Mouse (Mus musculus): ENCODE results near the gene Iqcd. TPM values are rescaled to one million over a fixed set of nuclear protein-coding genes. Genes with fewer than 3 reads are reported as not detected.

Iqcd gene
- polyA plus RNA-seq, 1 experiment from 2014 or later, result 0.55 TPM

DNA sequence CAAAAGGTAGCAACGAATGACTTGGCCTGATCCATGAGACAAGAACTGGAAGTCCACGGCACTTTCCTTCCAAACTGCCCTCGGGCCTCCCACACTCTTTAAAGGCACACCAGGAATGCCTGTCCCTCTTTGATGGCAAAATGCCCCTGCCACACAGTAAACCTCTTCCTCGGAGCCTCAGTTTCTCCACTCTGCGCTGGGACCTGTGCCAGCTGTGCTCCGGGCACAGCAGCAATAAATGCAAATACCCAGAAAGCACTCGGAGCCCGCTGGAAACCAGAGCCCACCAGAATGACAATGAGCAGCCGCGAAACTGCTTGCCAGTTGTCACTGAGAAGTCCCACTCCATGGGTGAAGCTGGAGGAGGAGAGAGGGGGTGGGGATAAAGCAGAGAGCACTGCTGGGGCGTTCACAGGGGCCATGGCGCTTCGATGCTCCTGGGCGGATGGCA, 21.0 kb upstream of the Iqcd start:
- no peaks in the 10 kb centered on the region for H3K36me3 ChIP-seq (replicated peaks; ENCODE audit: control insufficient read depth, insufficient read depth, low read depth, low read length)
- H3K9ac ChIP-seq (replicated peaks; ENCODE audit: low read length), result peak overlapping the region; percentile 37
- peak overlapping the region; percentile 82 for H3K27ac ChIP-seq (replicated peaks; ENCODE audit: low read depth, low read length)
- H3K4me3 ChIP-seq (ENCODE audit: low read depth, low read length), result no peak overlapping the region
- no peaks in the 10 kb centered on the region for H3K9me3 ChIP-seq (replicated peaks; ENCODE audit: control insufficient read depth, low read length)
- peaks cover 30% of the 10 kb centered on the region for H3K4me1 ChIP-seq (ENCODE audit: control insufficient read depth, insufficient read depth, low read length)
- 48% methylated on average over 14 of the region's 14 CpGs for WGBS
- ATAC-seq (replicated peaks; ENCODE audit: insufficient number of reproducible peaks, low FRiP score, low TSS enrichment, low read depth) (no peak), DNase-seq (ENCODE audit: low spot score) (no peak)
- H3K27me3 ChIP-seq (ENCODE audit: control insufficient read depth, insufficient read depth, low read length), result no peaks in the 10 kb centered on the region; the same call in 1 of the 2 replicates
- peak overlapping the region; percentile 7; the same call in 1 of the 2 replicates for H3K4me2 ChIP-seq (ENCODE audit: low read depth, low read length)

DNA sequence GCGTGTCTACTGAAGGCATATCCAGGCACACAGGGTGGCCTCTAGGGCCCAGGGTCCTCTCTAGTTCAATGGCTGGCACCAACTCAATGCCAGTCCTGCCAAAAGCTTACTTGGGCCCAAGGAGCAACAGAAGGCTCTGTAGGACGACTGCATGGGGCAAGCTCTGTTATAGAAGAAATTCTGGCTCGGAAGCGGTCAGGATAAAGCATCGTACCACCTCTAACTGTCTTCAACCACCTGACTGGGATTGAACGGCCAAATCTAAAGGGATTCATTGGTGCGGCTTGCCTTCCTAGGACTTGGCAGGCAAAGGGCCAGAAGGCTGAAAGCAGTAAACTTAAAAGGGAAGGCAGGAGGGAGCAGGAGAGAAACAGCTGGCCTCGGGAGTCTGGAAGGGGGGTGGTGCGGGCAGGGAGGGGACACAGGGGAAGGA, 20.5 kb upstream of the Iqcd start:
- Histone ChIP-seq H3K27ac (replicated peaks; ENCODE audit: low read depth, low read length) (peak overlapping the region; percentile 82), H3K9ac (replicated peaks; ENCODE audit: low read length) (no peak overlapping the region), H3K36me3 (replicated peaks; ENCODE audit: control insufficient read depth, insufficient read depth, low read depth, low read length) (no peaks in the 10 kb centered on the region), H3K4me2 (ENCODE audit: low read depth, low read length) (no peak overlapping the region), H3K27me3 (ENCODE audit: control insufficient read depth, insufficient read depth, low read length) (no peaks in the 10 kb centered on the region; the same call in 1 of the 2 replicates), H3K4me1 (ENCODE audit: control insufficient read depth, insufficient read depth, low read length) (peaks cover 24% of the 10 kb centered on the region), H3K4me3 (ENCODE audit: low read depth, low read length) (no peak overlapping the region), H3K9me3 (replicated peaks; ENCODE audit: control insufficient read depth, low read length) (no peaks in the 10 kb centered on the region)
- WGBS, result 72% methylated on average over 9 of the region's 9 CpGs
- DNase-seq (ENCODE audit: low spot score) (no peak), ATAC-seq (replicated peaks; ENCODE audit: insufficient number of reproducible peaks, low FRiP score, low TSS enrichment, low read depth) (no peak)

DNA sequence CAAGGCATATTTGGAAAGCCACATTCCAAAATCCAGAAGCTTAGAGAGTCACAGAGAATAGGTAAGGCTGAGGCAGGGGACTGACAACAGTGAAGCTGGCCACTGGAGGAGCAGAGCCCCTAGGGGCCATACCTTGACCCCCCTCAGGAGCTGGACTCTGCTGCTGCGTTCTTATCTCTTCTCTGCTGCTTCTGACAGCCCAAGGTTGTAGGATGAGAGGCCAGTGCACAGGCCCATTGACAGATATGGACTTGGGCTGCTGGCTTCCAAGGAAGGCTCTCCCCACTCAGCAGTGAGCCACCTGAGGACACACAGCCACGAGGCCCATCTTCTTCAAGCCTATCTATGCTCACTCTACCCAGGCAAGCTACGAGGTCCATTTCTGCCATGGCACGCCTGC, 19.9 kb upstream of the Iqcd start:
- WGBS, result 83% methylated on average over 4 of the region's 4 CpGs
- Histone ChIP-seq H3K4me3 (ENCODE audit: low read depth, low read length) (no peak overlapping the region), H3K9me3 (replicated peaks; ENCODE audit: control insufficient read depth, low read length) (no peaks in the 10 kb centered on the region), H3K36me3 (replicated peaks; ENCODE audit: control insufficient read depth, insufficient read depth, low read depth, low read length) (no peaks in the 10 kb centered on the region), H3K27me3 (ENCODE audit: control insufficient read depth, insufficient read depth, low read length) (no peaks in the 10 kb centered on the region; the same call in 1 of the 2 replicates), H3K9ac (replicated peaks; ENCODE audit: low read length) (no peak overlapping the region), H3K4me2 (ENCODE audit: low read depth, low read length) (no peak overlapping the region), H3K4me1 (ENCODE audit: control insufficient read depth, insufficient read depth, low read length) (peaks cover 22% of the 10 kb centered on the region), H3K27ac (replicated peaks; ENCODE audit: low read depth, low read length) (no peak overlapping the region)
- DNase-seq (ENCODE audit: low spot score) (no peak), ATAC-seq (replicated peaks; ENCODE audit: insufficient number of reproducible peaks, low FRiP score, low TSS enrichment, low read depth) (no peak)

DNA sequence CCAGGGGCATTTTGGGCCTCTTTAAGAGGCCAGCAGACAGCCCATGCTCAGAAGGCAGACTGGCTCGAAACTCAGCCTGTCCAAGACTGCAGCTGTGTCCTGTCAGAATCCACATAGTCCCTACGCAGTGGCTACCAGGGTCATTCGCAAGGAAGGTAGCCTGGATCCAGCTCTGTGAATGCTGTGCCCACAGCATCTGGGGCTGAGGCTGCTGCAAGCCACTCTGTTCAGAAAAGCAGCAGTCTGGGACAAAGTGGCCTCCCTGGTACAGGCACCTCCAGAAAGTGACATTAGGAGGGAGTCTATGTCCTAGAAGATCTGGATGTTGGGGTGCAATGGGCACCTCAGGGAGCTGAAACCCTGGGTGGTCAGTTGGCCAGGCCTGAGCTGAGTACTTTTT, 19.0 kb upstream of the Iqcd start:
- H3K4me1 ChIP-seq (ENCODE audit: control insufficient read depth, insufficient read depth, low read length), result peaks cover 22% of the 10 kb centered on the region

DNA sequence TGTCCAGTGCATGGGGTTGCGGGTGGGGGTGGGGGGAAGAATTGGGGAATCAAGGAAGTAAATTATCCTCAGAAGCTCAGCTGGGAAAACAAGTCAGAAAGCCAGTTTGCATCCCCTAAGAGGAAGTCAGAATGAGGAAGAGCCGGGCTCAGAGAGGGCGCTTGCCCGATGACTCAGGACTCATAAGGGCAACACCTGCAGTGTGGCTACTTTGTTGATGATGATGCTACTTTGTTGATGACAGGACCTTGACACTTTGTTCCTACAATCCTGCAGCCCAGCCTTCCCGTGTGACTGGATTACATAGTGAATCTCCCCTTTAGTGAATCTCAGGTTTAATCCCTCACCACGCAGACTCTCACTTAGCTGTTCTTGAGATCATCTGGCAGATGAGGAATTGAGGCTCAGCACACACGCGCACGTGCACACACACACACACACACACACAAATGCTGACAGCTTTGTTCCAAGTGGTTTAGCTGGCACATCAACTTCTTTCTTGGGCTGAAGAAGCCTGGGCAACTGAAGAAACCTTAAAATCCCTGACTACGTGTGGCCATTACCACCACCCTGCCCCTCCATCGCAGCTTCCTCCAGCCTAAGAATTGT, 18.4 kb upstream of the Iqcd start:
- Histone ChIP-seq H3K4me2 (ENCODE audit: low read depth, low read length) (no peak overlapping the region), H3K27me3 (ENCODE audit: control insufficient read depth, insufficient read depth, low read length) (no peaks in the 10 kb centered on the region; the same call in 1 of the 2 replicates), H3K27ac (replicated peaks; ENCODE audit: low read depth, low read length) (no peak overlapping the region; the same call in 1 of the 2 replicates), H3K4me1 (ENCODE audit: control insufficient read depth, insufficient read depth, low read length) (peaks cover 22% of the 10 kb centered on the region), H3K4me3 (ENCODE audit: low read depth, low read length) (no peak overlapping the region), H3K36me3 (replicated peaks; ENCODE audit: control insufficient read depth, insufficient read depth, low read depth, low read length) (no peaks in the 10 kb centered on the region), H3K9me3 (replicated peaks; ENCODE audit: control insufficient read depth, low read length) (no peaks in the 10 kb centered on the region), H3K9ac (replicated peaks; ENCODE audit: low read length) (no peak overlapping the region)
- ATAC-seq (replicated peaks; ENCODE audit: insufficient number of reproducible peaks, low FRiP score, low TSS enrichment, low read depth) (no peak), DNase-seq (ENCODE audit: low spot score) (no peak)
- WGBS, result 81% methylated on average over 11 of the region's 11 CpGs

More for the DNA sequence above, 19.0 kb upstream of the Iqcd start:
- WGBS, result 92% methylated on average over 3 of the region's 3 CpGs
- Histone ChIP-seq H3K27me3 (ENCODE audit: control insufficient read depth, insufficient read depth, low read length) (no peaks in the 10 kb centered on the region; the same call in 1 of the 2 replicates), H3K4me2 (ENCODE audit: low read depth, low read length) (no peak overlapping the region), H3K4me3 (ENCODE audit: low read depth, low read length) (no peak overlapping the region), H3K9me3 (replicated peaks; ENCODE audit: control insufficient read depth, low read length) (no peaks in the 10 kb centered on the region), H3K36me3 (replicated peaks; ENCODE audit: control insufficient read depth, insufficient read depth, low read depth, low read length) (no peaks in the 10 kb centered on the region), H3K27ac (replicated peaks; ENCODE audit: low read depth, low read length) (no peak overlapping the region), H3K9ac (replicated peaks; ENCODE audit: low read length) (no peak overlapping the region)
- ATAC-seq (replicated peaks; ENCODE audit: insufficient number of reproducible peaks, low FRiP score, low TSS enrichment, low read depth) (no peak), DNase-seq (ENCODE audit: low spot score) (no peak)

DNA sequence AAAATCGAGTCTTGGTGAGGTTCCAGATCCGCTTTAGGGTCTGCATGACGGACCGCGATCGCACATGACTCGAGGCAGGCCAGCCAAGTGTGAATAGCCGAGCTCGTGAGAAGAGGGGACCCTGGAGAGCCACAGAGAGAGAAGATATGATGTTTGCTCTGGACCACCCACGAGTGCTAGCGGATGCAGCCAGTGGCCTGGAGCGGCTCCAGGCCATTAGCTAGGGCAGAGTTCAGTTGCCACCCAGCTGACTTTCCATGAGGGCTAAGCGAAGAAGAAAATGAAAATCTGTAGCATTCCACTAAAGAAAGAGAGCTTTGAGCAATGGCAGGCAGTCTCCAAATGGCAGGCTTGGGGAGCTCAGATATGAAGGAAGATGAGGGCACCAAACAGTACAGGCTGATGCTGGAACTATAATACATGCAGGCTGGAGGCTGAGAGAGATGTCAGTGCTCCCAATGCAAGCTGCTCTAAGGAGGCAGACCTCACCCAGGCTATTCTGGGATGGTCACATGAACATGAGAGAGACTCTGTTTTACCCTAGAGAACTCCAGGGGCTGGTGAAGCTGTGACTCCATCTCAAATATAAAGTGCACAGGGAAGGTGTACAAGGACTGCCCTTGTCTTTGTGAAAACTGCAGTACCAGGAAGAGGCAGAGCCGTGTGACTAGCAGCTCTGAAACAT, 17.6 kb upstream of the Iqcd start:
- H3K4me2 ChIP-seq (ENCODE audit: low read depth, low read length), result no peak overlapping the region
- H3K27me3 ChIP-seq (ENCODE audit: control insufficient read depth, insufficient read depth, low read length), result no peaks in the 10 kb centered on the region; the same call in 1 of the 2 replicates
- ATAC-seq (replicated peaks; ENCODE audit: insufficient number of reproducible peaks, low FRiP score, low TSS enrichment, low read depth), result no peak
- no peaks in the 10 kb centered on the region for H3K9me3 ChIP-seq (replicated peaks; ENCODE audit: control insufficient read depth, low read length)
- DNase-seq (ENCODE audit: low spot score), result no peak
- no peak overlapping the region; the same call in 1 of the 2 replicates for H3K27ac ChIP-seq (replicated peaks; ENCODE audit: low read depth, low read length)
- H3K36me3 ChIP-seq (replicated peaks; ENCODE audit: control insufficient read depth, insufficient read depth, low read depth, low read length), result no peaks in the 10 kb centered on the region
- no peak overlapping the region for H3K4me3 ChIP-seq (ENCODE audit: low read depth, low read length)
- H3K9ac ChIP-seq (replicated peaks; ENCODE audit: low read length), result no peak overlapping the region
- 50% methylated on average over 14 of the region's 14 CpGs for WGBS
- H3K4me1 ChIP-seq (ENCODE audit: control insufficient read depth, insufficient read depth, low read length), result peaks cover 22% of the 10 kb centered on the region

DNA sequence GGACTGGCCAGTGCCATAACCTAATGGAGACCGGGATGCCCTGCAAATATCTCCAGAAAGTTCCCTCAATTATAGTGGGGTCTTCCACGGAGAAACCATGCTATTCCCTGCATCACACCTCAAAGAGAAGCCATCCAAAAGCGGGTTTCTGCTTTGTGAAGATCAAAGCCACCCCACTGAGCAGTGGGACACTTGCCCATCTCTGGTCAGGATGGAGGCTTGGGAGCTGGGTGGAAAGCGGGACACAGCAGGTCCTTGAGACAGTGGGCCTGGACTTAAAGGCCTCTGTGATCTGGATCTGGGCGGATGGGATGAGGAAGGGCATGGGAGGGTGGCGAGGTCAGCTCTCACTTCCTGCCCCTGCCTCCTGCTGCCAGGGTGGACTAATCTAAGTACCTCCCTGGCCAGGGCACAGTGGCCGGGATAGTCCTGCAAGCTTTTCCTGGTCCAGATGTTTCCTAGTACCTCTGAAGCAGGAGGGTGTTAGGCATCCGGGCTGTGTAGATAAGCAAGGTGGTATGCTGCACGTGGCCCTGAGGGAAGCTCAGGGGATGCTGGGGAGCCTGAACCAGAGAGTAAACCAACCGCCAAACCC, 14.2 kb upstream of the Iqcd start:
- no peaks in the 10 kb centered on the region for H3K36me3 ChIP-seq (replicated peaks; ENCODE audit: control insufficient read depth, insufficient read depth, low read depth, low read length)

More for the DNA sequence above, 14.2 kb upstream of the Iqcd start:
- H3K9me3 ChIP-seq (replicated peaks; ENCODE audit: control insufficient read depth, low read length), result no peaks in the 10 kb centered on the region
- no peak overlapping the region for H3K27ac ChIP-seq (replicated peaks; ENCODE audit: low read depth, low read length)
- no peak overlapping the region for H3K4me2 ChIP-seq (ENCODE audit: low read depth, low read length)
- DNase-seq (ENCODE audit: low spot score) (no peak), ATAC-seq (replicated peaks; ENCODE audit: insufficient number of reproducible peaks, low FRiP score, low TSS enrichment, low read depth) (no peak)
- 77% methylated on average over 10 of the region's 10 CpGs for WGBS
- H3K4me1 ChIP-seq (ENCODE audit: control insufficient read depth, insufficient read depth, low read length), result peaks cover 6% of the 10 kb centered on the region
- H3K4me3 ChIP-seq (ENCODE audit: low read depth, low read length), result no peak overlapping the region
- H3K27me3 ChIP-seq (ENCODE audit: control insufficient read depth, insufficient read depth, low read length), result no peaks in the 10 kb centered on the region
- H3K9ac ChIP-seq (replicated peaks; ENCODE audit: low read length), result no peak overlapping the region

Measured in embryonic facial prominence, embryonic 11.5 days (tissue).